In the genomic region with DNA sequence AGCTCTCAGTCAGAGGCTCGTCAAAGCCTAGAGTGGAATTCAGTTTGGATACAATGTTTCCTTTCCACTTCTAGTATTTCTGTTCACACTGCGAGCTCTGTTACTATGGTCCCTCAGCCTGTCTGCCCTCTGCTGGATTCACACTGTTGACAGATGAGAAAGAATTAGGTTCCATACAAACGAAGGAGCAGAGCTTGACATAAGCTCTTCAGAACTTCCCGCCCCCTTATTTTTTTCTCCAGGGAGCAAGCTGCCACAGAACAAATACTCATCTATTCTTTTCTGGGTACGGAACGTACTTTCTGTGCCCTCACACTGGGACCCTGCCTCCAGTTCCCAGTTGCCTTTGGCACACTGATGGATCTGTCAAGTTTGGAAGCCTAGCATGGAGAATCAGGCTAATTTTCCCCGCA, we compare ENCODE assay signal across 15 mouse cellular contexts.
DNase-seq lines count a peak whose midpoint lies in the region; ATAC-seq and TF ChIP-seq lines count a peak whose summit lies in the region.
"Had no signal": no experiment of that assay in that cellular context is flagged by ENCODE, and none has a peak within 500 bp of the region (broad histone marks: within the 10 kb centered on the region; RNA-seq: fewer than 3 reads in every experiment).

No protein-coding gene starts in this region.

- no peaks in the 10 kb centered on the region for H3K79me2 ChIP-seq in heart, adult 2 months (replicated peaks; ENCODE audit: control insufficient read depth, insufficient read depth, low read length)

- DNase-seq in heart, postnatal 0 days (ENCODE audit: low spot score) = no peak
- no peak for DNase-seq in heart, adult 2 months
- peak; percentile 15 for DNase-seq in lung, embryonic 14.5 days
- DNase-seq in lung, adult 18-20 months = no peak
- DNase-seq in hindbrain, embryonic 14.5 days (ENCODE audit: low spot score) = peak; percentile 46
- peak; percentile 26 for DNase-seq in retina, postnatal 1 day
- DNase-seq in urinary bladder, postnatal 25 days (ENCODE audit: low spot score) = no peak
- DNase-seq: cerebellum, adult 9-10 months; gastrocnemius, postnatal 25 days; kidney, adult 8-10 months; lung, postnatal 10 days; thymus, postnatal 14 days had no signal

- H3K9ac ChIP-seq in heart, postnatal 0 days (replicated peaks; ENCODE audit: low read depth, low read length) = no peak overlapping the region
- H3K9ac ChIP-seq in heart, adult 2 months (ENCODE audit: low read depth, low read length) = no peak overlapping the region
- H3K9ac ChIP-seq in lung, embryonic 14.5 days = no peak overlapping the region
- H3K9ac ChIP-seq in hindbrain, embryonic 14.5 days = no peak overlapping the region
- H3K9ac ChIP-seq: limb, embryonic 12.5 days had no signal

- no peak overlapping the region for H3K4me2 ChIP-seq in heart, postnatal 0 days (ENCODE audit: low read depth, low read length)
- H3K4me2 ChIP-seq in lung, embryonic 14.5 days = no peak overlapping the region
- H3K4me2 ChIP-seq in hindbrain, embryonic 14.5 days (replicated peaks) = no peak overlapping the region
- H3K4me2 ChIP-seq: limb, embryonic 12.5 days had no signal

- TF ChIP-seq EP300 in heart, postnatal 0 days (IDR thresholded peaks at IDR 0.05; ENCODE audit: low read depth) = no peak
- TF ChIP-seq EP300 in heart, adult 2 months (IDR thresholded peaks at IDR 0.05; ENCODE audit: insufficient read depth, low read depth, low read length) = no peak

- 0 out of 2 replicates have a peak, but pooled peaks have one; percentile 15 for TF ChIP-seq CTCF in heart, postnatal 0 days (IDR thresholded peaks at IDR 0.05; ENCODE audit: low read depth)
- no peak for TF ChIP-seq CTCF in heart, adult 2 months (IDR thresholded peaks at IDR 0.05)
- peak; percentile 28; the same call in 1 of the 2 replicates for TF ChIP-seq CTCF in lung, embryonic 14.5 days (IDR thresholded peaks at IDR 0.05; ENCODE audit: low read depth)

- H3K4me3 ChIP-seq in heart, postnatal 0 days (ENCODE audit: low read depth, low read length) = no peak overlapping the region
- no peak overlapping the region for H3K4me3 ChIP-seq in heart, adult 2 months
- H3K4me3 ChIP-seq in lung, embryonic 14.5 days (ENCODE audit: low read depth, low read length) = no peak overlapping the region
- no peak overlapping the region for H3K4me3 ChIP-seq in hindbrain, embryonic 14.5 days (replicated peaks; ENCODE audit: low read length)
- H3K4me3 ChIP-seq: erythroblast, embryonic 14.5 days; limb, embryonic 12.5 days had no signal

- no peak for TF ChIP-seq POLR2A in heart, adult 2 months (IDR thresholded peaks at IDR 0.05; ENCODE audit: insufficient read depth, low read depth, low read length)

- H3K4me1 ChIP-seq in heart, postnatal 0 days (ENCODE audit: control insufficient read depth, insufficient read depth) = no peaks in the 10 kb centered on the region
- no peaks in the 10 kb centered on the region for H3K4me1 ChIP-seq in heart, adult 2 months (ENCODE audit: control insufficient read depth, insufficient read depth, low read length)
- no peaks in the 10 kb centered on the region for H3K4me1 ChIP-seq in lung, embryonic 14.5 days (ENCODE audit: insufficient read depth)
- H3K4me1 ChIP-seq in hindbrain, embryonic 14.5 days (replicated peaks; ENCODE audit: control insufficient read depth, insufficient read depth, low read length) = no peaks in the 10 kb centered on the region
- H3K4me1 ChIP-seq: limb, embryonic 12.5 days had no signal

- no peaks in the 10 kb centered on the region for H3K9me3 ChIP-seq in heart, postnatal 0 days (replicated peaks; ENCODE audit: control insufficient read depth, low read length)
- no peaks in the 10 kb centered on the region for H3K9me3 ChIP-seq in lung, embryonic 14.5 days (ENCODE audit: low read depth, low read length)
- no peaks in the 10 kb centered on the region for H3K9me3 ChIP-seq in hindbrain, embryonic 14.5 days (ENCODE audit: control insufficient read depth, low read length)
- H3K9me3 ChIP-seq: limb, embryonic 12.5 days had no signal

- no peak for ATAC-seq in heart, postnatal 0 days (ENCODE audit: insufficient read depth, low read depth)
- no peak for ATAC-seq in lung, embryonic 14.5 days (ENCODE audit: insufficient read depth)
- peak; percentile 48; the same call in 1 of the 2 replicates for ATAC-seq in hindbrain, embryonic 14.5 days (ENCODE audit: low FRiP score)

- H3K27me3 ChIP-seq in heart, postnatal 0 days (ENCODE audit: control insufficient read depth, insufficient read depth, low read length) = no peaks in the 10 kb centered on the region
- no peaks in the 10 kb centered on the region for H3K27me3 ChIP-seq in heart, adult 2 months (ENCODE audit: control insufficient read depth, insufficient read depth, low read length)
- H3K27me3 ChIP-seq in lung, embryonic 14.5 days (ENCODE audit: insufficient read depth, low read length) = no peaks in the 10 kb centered on the region
- peaks cover 3% of the 10 kb centered on the region; the same call in 1 of the 2 replicates for H3K27me3 ChIP-seq in hindbrain, embryonic 14.5 days (ENCODE audit: control insufficient read depth, insufficient read depth, low read length)
- H3K27me3 ChIP-seq: CH12.LX; limb, embryonic 12.5 days had no signal

- 54% methylated on average over 7 of the region's 7 CpGs for WGBS in heart, postnatal 0 days
- 61% methylated on average over 7 of the region's 7 CpGs for WGBS in heart, adult 2 months
- WGBS in lung, embryonic 14.5 days = 24% methylated on average over 7 of the region's 7 CpGs
- WGBS in hindbrain, embryonic 14.5 days = 41% methylated on average over 7 of the region's 7 CpGs

- H3K27ac ChIP-seq in heart, postnatal 0 days (ENCODE audit: low read depth) = no peak overlapping the region
- no peak overlapping the region for H3K27ac ChIP-seq in heart, adult 2 months
- no peak overlapping the region for H3K27ac ChIP-seq in lung, embryonic 14.5 days (ENCODE audit: low read depth)
- no peak overlapping the region for H3K27ac ChIP-seq in hindbrain, embryonic 14.5 days
- H3K27ac ChIP-seq: limb, embryonic 12.5 days had no signal

- H3K36me3 ChIP-seq in heart, postnatal 0 days (replicated peaks; ENCODE audit: control insufficient read depth, insufficient read depth, low read length) = no peaks in the 10 kb centered on the region
- no peaks in the 10 kb centered on the region for H3K36me3 ChIP-seq in heart, adult 2 months (ENCODE audit: control insufficient read depth, insufficient read depth, low read length)
- H3K36me3 ChIP-seq in lung, embryonic 14.5 days (ENCODE audit: insufficient read depth) = no peaks in the 10 kb centered on the region
- H3K36me3 ChIP-seq in hindbrain, embryonic 14.5 days (replicated peaks; ENCODE audit: control insufficient read depth, insufficient read depth) = no peaks in the 10 kb centered on the region
- H3K36me3 ChIP-seq: limb, embryonic 12.5 days had no signal

- intact Hi-C loops in heart, adult 2 months (cut with DNase I) = no loop called here

Comparison
In these comparisons a context has a peak if more than half of its experiments do, and no peak if none do; other contexts are left out.
1. DNase-seq: peak in lung, embryonic 14.5 days (single experiment), hindbrain, embryonic 14.5 days (single experiment) and retina, postnatal 1 day (single experiment); none in heart, postnatal 0 days (single experiment), heart, adult 2 months (0 of 2), lung, adult 18-20 months (0 of 2) and urinary bladder, postnatal 25 days (single experiment).